8 mouse cellular contexts compared by ENCODE assay signal in genomic region chr4:137664980-137665675, GRCm38 (mm10). TPM values are rescaled to one million over a fixed set of nuclear protein-coding genes. Genes with fewer than 3 reads are reported as not detected.
A peak's percentile ranks its signal among the peaks of the same experiment; 100 is the strongest.
DNase-seq lines count a peak whose midpoint lies in the region; ATAC-seq and TF ChIP-seq lines count a peak whose summit lies in the region.

No protein-coding gene starts in this region.

- H3K4me1 ChIP-seq in kidney, adult 2 months (ENCODE audit: control insufficient read depth, insufficient read depth, low read length), result peaks cover 10% of the 10 kb centered on the region
- peaks cover 2% of the 10 kb centered on the region; the same call in 1 of the 2 replicates for H3K4me1 ChIP-seq in bone marrow macrophage, adult 2 months (ENCODE audit: control insufficient read depth, insufficient read depth, low read length)
- no peaks in the 10 kb centered on the region for H3K4me1 ChIP-seq in embryonic fibroblast, embryonic 13.5 days (ENCODE audit: control insufficient read depth, insufficient read depth, low read length)
- peaks cover 6% of the 10 kb centered on the region; the same call in 1 of the 2 replicates for H3K4me1 ChIP-seq in limb, embryonic 11.5 days (ENCODE audit: control insufficient read depth, insufficient read depth, low read length)

- peak overlapping the region; percentile 54 for H3K4me3 ChIP-seq in kidney, adult 2 months (ENCODE audit: insufficient read depth, low read depth, low read length)
- H3K4me3 ChIP-seq in bone marrow macrophage, adult 2 months (ENCODE audit: insufficient read depth, low read length), result peak overlapping the region; percentile 35
- H3K4me3 ChIP-seq in embryonic fibroblast, embryonic 13.5 days (ENCODE audit: insufficient read depth, low read length), result peak overlapping the region; percentile 27
- H3K4me3 ChIP-seq in limb, embryonic 11.5 days (ENCODE audit: low read depth, low read length), result peak overlapping the region; percentile 50

- no peak for TF ChIP-seq POLR2A in kidney, adult 2 months (IDR thresholded peaks at IDR 0.05; ENCODE audit: low read depth, low read length)
- TF ChIP-seq POLR2A in bone marrow macrophage, adult 2 months (IDR thresholded peaks at IDR 0.05; ENCODE audit: borderline replicate concordance, low read depth, low read length), result no peak
- TF ChIP-seq POLR2A in embryonic fibroblast, embryonic 13.5 days (IDR thresholded peaks at IDR 0.05; ENCODE audit: low read depth, low read length), result no peak

- peak overlapping the region; percentile 32 for H3K27ac ChIP-seq in kidney, adult 2 months (ENCODE audit: insufficient read depth, low read depth, low read length)
- H3K27ac ChIP-seq in bone marrow macrophage, adult 2 months (ENCODE audit: insufficient read depth, low read depth, low read length), result no peak overlapping the region
- H3K27ac ChIP-seq in embryonic fibroblast, embryonic 13.5 days (ENCODE audit: insufficient read depth, low read length), result no peak overlapping the region
- no peak overlapping the region for H3K27ac ChIP-seq in limb, embryonic 11.5 days (replicated peaks; ENCODE audit: low read depth, low read length)

- 19% methylated on average over 15 of the region's 15 CpGs for WGBS in kidney, adult 2 months
- 13% methylated on average over 15 of the region's 15 CpGs for WGBS in limb, embryonic 11.5 days

- peak; percentile 41 for DNase-seq in kidney, adult 2 months
- DNase-seq in kidney, adult 8-10 months, result no peak
- DNase-seq in limb, embryonic 11.5 days (ENCODE audit: low spot score), result no peak
- peak; percentile 35 for DNase-seq in retina, embryonic 14.5 days (ENCODE audit: low spot score)

- H3K36me3 ChIP-seq in kidney, adult 2 months (ENCODE audit: control insufficient read depth, insufficient read depth, low read length), result no peaks in the 10 kb centered on the region
- no peaks in the 10 kb centered on the region for H3K36me3 ChIP-seq in limb, embryonic 11.5 days (ENCODE audit: control insufficient read depth, insufficient read depth, low read length)

- no peak for TF ChIP-seq CTCF in kidney, adult 2 months (conservative IDR thresholded peaks at IDR 0.05; ENCODE audit: insufficient read depth, insufficient read length, low read depth, low read length)
- TF ChIP-seq CTCF in bone marrow macrophage, adult 2 months (IDR thresholded peaks at IDR 0.05; ENCODE audit: low read depth, low read length), result no peak
- no peak for TF ChIP-seq CTCF in embryonic fibroblast, embryonic 13.5 days (IDR thresholded peaks at IDR 0.05; ENCODE audit: borderline replicate concordance, insufficient read depth, low read length)

- H3K4me2 ChIP-seq in limb, embryonic 11.5 days (ENCODE audit: low read depth, severe bottlenecking), result peak overlapping the region; percentile 95

- no peaks in the 10 kb centered on the region for H3K9me3 ChIP-seq in limb, embryonic 11.5 days (ENCODE audit: control insufficient read depth, low read length)

- no peak for ATAC-seq in limb, embryonic 11.5 days (ENCODE audit: insufficient number of reproducible peaks, low FRiP score, low TSS enrichment, low read depth)
- ATAC-seq in granulocyte monocyte progenitor cell, adult 5-6 weeks (replicated peaks; ENCODE audit: poor library complexity, severe bottlenecking), result no peak
- ATAC-seq in megakaryocyte-erythroid progenitor cell, adult 5-6 weeks (replicated peaks; ENCODE audit: low FRiP score, low TSS enrichment, poor library complexity, severe bottlenecking), result no peak

- peak overlapping the region; percentile 45 for H3K9ac ChIP-seq in limb, embryonic 11.5 days (ENCODE audit: low read length)

- H3K27me3 ChIP-seq in kidney, adult 2 months (replicated peaks; ENCODE audit: control insufficient read depth, insufficient read depth, low read length), result no peaks in the 10 kb centered on the region
- peaks cover 26% of the 10 kb centered on the region for H3K27me3 ChIP-seq in limb, embryonic 11.5 days (ENCODE audit: control insufficient read depth, insufficient read depth, low read length)

RNA-seq across cellular contexts. Expression of gene Rap1gap, which starts 0.6 kb away (rescaled TPM):
- 213 and 248 TPM in 2 replicates for polyA plus RNA-seq in kidney, adult 2 months (2012; rRNA removed)
- polyA plus RNA-seq in bone marrow macrophage, adult 2 months (2012; ENCODE audit: insufficient read depth, insufficient read length, missing spikeins), result 2.9 and 3.0 TPM in 2 replicates
- polyA plus RNA-seq in embryonic fibroblast, embryonic 13.5 days (2011; ENCODE audit: insufficient read length, low read depth, missing spikeins), result 6.8 and 6.9 TPM in 2 replicates
- 3.6 and 5.3 TPM in 2 replicates for polyA plus RNA-seq in limb, embryonic 11.5 days (2014; fragmentation: Nextera tagmentation; extraction: Ambion mirVana)
- total RNA-seq in granulocyte monocyte progenitor cell, adult 5-6 weeks (2014; fragmentation: Nextera tagmentation), result 0.80 and 4.3 TPM in 2 replicates
- 0.65 and 4.6 TPM in 2 replicates for total RNA-seq in granulocyte monocyte progenitor cell, adult 5-6 weeks (2017)
- 0.45 and 2.3 TPM in 2 replicates for total RNA-seq in megakaryocyte-erythroid progenitor cell, adult 5-6 weeks (2014; fragmentation: Nextera tagmentation)
- 0.57 TPM in 1 of 2 replicates, not detected in the other for total RNA-seq in megakaryocyte-erythroid progenitor cell, adult 5-6 weeks (2017)

Comparison
In these comparisons a context has a peak if more than half of its experiments do, and no peak if none do; other contexts are left out.
1. DNase-seq: peak in kidney, adult 2 months (single experiment) and retina, embryonic 14.5 days (single experiment); none in kidney, adult 8-10 months (0 of 2) and limb, embryonic 11.5 days (single experiment).
2. RNA of gene Rap1gap, which starts 0.6 kb away (polyA plus RNA-seq): 213 to 248 TPM in kidney, adult 2 months; 6.8 to 6.9 TPM in embryonic fibroblast, embryonic 13.5 days, 3.6 to 5.3 TPM in limb, embryonic 11.5 days and 2.9 to 3.0 TPM in bone marrow macrophage, adult 2 months; every median in the first group is over 10 times any median in the second.
3. Peak in every context shown above with its lines, with median percentiles within 50 percentile points of each other: H3K4me3 ChIP-seq.